Mouse (Mus musculus) left cerebral cortex, postnatal 14 days (tissue): ENCODE data around the gene Pgm5. TPM values are rescaled to one million over a fixed set of nuclear protein-coding genes. Genes with fewer than 3 reads are reported as not detected.
"Not testable (repeated sequence)": the region's sequence is repeated elsewhere in the genome, so short reads cannot be mapped to it uniquely, and the experiment has no call there.

ENCODE experiments used
- DNase-seq, 2 experiments: peaks; one replicate each; pipeline ENCODE4 v3.0.0; 2021 to 2022; ENCODE audit warnings: low spot score in 2 of 2, mixed read lengths in 1 of 2
- intact Hi-C: fragments of 180-260 bp; cut with DNase I; formaldehyde crosslinking; loops from one replicate; pipeline ENCODE4 v1.15.1; 2025
- total RNA-seq, 2 experiments: library from RNA; stranded (reverse); gene quantifications; 2 replicates each; pipeline ENCODE4 v1.2.3; 2021

The Pgm5 gene
- total RNA-seq, 2 experiments from 2014 or later = 3.3 TPM

GRCm38 (mm10) chr19:24875129-24875870 lies 13.6 kb upstream of the Pgm5 start, which contains the start of gene Gm10053:
Gene Gm10053, plus strand, starts transcription at chr19:24875686.
- intact Hi-C loops, DNase-seq: not testable (repeated sequence)

- intact Hi-C loops = loop anchor here (5.0 kb wide), 3 partner anchors 252 to 592 kb away; partner anchors contain the start of gene Fxn
- DNase-seq = no peak
Measured at GRCm38 (mm10) chr19:24873873-24874272, 12.2 kb upstream of the Pgm5 start.

- intact Hi-C loops = loop anchor here (2.0 to 5.0 kb wide), 4 partner anchors 166 to 589 kb away; partner anchors contain the start of gene Fxn
- peak; percentile 58 to 84 for DNase-seq
Measured at GRCm38 (mm10) chr19:24871037-24871635, 9.5 kb upstream of the Pgm5 start.

GRCm38 (mm10) chr19:24865436-24865835 lies 3.8 kb upstream of the Pgm5 start:
- DNase-seq = no peak
- intact Hi-C loops = loop anchor here (5.0 kb wide), 1 partner anchor 233 kb away; no protein-coding TSS in a partner anchor

- DNase-seq = no peak
- intact Hi-C loops = no loop called here
Measured at GRCm38 (mm10) chr19:24861276-24861611, 411 bp downstream of the Pgm5 start.

- DNase-seq = peak; percentile 17 to 22
- intact Hi-C loops = no loop called here
Measured at GRCm38 (mm10) chr19:24851456-24852315, 10.0 kb downstream of the Pgm5 start.

- no peak for DNase-seq
- intact Hi-C loops = no loop called here
Measured at GRCm38 (mm10) chr19:24848844-24849243, 12.8 kb downstream of the Pgm5 start.

- intact Hi-C loops = no loop called here
- no peak for DNase-seq
Measured at GRCm38 (mm10) chr19:24848345-24848744, 13.3 kb downstream of the Pgm5 start.

- intact Hi-C loops = no loop called here
- no peak for DNase-seq
Measured at GRCm38 (mm10) chr19:24845007-24845546, 16.6 kb downstream of the Pgm5 start.

GRCm38 (mm10) chr19:24842080-24842479 lies 19.6 kb downstream of the Pgm5 start:
- intact Hi-C loops = no loop called here
- DNase-seq = no peak

- DNase-seq = no peak
- intact Hi-C loops = no loop called here
Measured at GRCm38 (mm10) chr19:24824517-24824916, 37.1 kb downstream of the Pgm5 start.

- intact Hi-C loops = no loop called here
Measured at GRCm38 (mm10) chr19:24815661-24816221, 45.9 kb downstream of the Pgm5 start.

GRCm38 (mm10) chr19:24812861-24813293 lies 48.8 kb downstream of the Pgm5 start:
- no peak for DNase-seq
- intact Hi-C loops = no loop called here

More at GRCm38 (mm10) chr19:24815661-24816221, 45.9 kb downstream of the Pgm5 start:
- DNase-seq = no peak

- no peak for DNase-seq
- intact Hi-C loops = no loop called here
Measured at GRCm38 (mm10) chr19:24812106-24812810, 49.4 kb downstream of the Pgm5 start.

- intact Hi-C loops = no loop called here
- no peak for DNase-seq
Measured at GRCm38 (mm10) chr19:24811451-24811850, 50.2 kb downstream of the Pgm5 start.

GRCm38 (mm10) chr19:24806013-24806412 lies 55.6 kb downstream of the Pgm5 start:
- intact Hi-C loops = no loop called here
- no peak for DNase-seq

- DNase-seq = no peak
- intact Hi-C loops = no loop called here
Measured at GRCm38 (mm10) chr19:24797606-24798005, 64.0 kb downstream of the Pgm5 start.

GRCm38 (mm10) chr19:24794350-24794749 lies 67.3 kb downstream of the Pgm5 start:
- intact Hi-C loops = no loop called here
- no peak for DNase-seq
